Mouse (Mus musculus) monocyte, adult 5-6 weeks (primary cell): Measurements from ENCODE around the gene Cox14. TPM values are rescaled to one million over a fixed set of nuclear protein-coding genes. Genes with fewer than 3 reads are reported as not detected.
A peak's percentile ranks its signal among the peaks of the same experiment; 100 is the strongest.

Experiments used
- ATAC-seq: fragments of 153-309, 156-312 bp; replicated peaks from 2 replicates; pipeline ENCODE4 v1.8.0; 2017; ENCODE audit warnings: mild to moderate bottlenecking; ENCODE audit not compliant: low TSS enrichment, insufficient number of reproducible peaks, severe bottlenecking, poor library complexity, low FRiP score
- total RNA-seq: library from RNA; stranded (forward); fragments of 200-1000, 200-491, 200-594 nt; gene quantifications from 3 replicates; pipeline ENCODE4 v1.2.3, GENCODE M21; 2017

Cox14 gene
- total RNA-seq, 1 experiment from 2014 or later: 55.3 TPM

GRCm38 (mm10) chr15:99704041-99704681, 21.3 kb upstream of the Cox14 start:
- no peak for ATAC-seq

- ATAC-seq: no peak
Measured at GRCm38 (mm10) chr15:99704881-99705280, 20.5 kb upstream of the Cox14 start.

DNA sequence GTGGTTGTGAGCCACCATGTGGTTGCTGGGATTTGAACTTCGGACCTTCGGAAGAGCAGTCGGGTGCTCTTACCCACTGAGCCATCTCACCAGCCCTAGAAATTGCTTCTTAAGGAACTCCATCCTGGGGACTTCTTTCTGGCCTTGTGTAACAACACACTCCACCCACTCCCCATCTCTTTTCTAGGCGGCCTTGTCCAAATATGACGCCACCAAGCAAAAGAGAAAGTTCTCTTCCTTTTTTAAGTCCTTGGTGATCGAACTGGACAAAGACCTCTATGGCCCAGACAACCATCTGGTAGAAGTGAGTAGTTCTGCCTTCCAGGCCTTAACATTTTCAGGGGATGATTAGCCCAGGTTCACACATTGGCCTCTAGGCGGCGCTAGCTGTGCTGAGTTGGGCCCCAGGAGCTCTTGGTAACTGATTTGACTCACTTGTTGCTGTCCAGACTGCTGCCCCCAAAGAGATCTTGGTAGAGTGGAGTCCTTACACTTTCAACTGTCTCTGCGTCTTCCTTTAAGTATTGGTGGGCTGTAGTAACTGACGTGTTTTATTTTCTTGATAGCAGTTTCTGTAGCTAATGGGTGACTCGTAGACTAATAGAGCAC, 19.9 kb upstream of the Cox14 start, which contains the start of gene Gm17349:
Gene Gm17349 (minus strand): TSS at position 51 of the 609 bp plus-strand sequence.
- no peak; the same call in 1 of the 2 replicates for ATAC-seq

- no peak for ATAC-seq
Measured at GRCm38 (mm10) chr15:99708176-99708575, 17.2 kb upstream of the Cox14 start.

DNA sequence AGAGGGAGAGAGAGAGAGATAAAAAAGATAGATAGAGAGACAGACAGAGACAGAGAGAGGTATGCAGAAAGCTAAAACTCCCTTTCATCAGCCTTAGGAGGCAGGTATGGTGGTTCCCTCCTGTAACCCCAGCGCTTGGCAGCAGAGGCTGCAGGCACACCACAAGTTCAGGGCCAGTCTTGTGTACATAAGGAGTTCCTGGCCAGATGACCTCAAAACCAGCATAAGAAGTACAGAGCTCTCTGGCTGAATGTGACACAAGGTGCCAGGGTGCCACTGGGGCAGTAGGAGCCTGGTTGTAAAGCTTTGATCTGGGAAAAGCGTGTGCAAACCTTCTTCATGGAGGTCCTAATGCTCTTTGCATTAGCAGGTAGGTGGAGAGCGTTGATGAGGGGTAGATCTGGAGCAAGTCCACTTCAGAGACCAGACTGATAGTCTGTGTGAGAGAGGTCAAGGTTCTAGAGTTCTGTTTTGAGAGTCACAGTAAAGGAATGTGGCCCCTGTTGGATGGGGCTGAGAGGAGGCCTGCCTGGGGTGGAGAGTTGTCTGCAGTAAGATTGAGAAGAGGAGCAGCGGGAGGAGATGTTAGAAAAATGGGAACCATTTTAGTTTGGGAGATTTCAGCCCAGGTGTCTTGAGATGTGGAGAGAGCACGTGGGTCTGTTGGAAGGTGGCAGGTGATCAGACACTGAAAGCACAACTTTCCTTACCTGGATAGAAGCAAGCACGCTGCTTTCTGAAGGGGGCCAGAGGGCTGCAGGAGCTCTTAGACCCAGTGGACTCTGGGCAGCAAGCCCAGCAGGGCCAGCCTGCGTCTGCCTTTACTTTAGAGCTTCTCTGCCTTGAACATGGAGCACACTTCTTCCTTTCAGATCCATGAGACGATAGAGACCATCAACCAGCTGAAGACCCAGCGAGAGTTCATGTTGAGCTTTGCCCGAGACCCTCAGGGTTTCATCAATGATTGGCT, 14.9 kb upstream of the Cox14 start:
- no peak for ATAC-seq

GRCm38 (mm10) chr15:99711491-99711890, 13.9 kb upstream of the Cox14 start:
- no peak for ATAC-seq

DNA sequence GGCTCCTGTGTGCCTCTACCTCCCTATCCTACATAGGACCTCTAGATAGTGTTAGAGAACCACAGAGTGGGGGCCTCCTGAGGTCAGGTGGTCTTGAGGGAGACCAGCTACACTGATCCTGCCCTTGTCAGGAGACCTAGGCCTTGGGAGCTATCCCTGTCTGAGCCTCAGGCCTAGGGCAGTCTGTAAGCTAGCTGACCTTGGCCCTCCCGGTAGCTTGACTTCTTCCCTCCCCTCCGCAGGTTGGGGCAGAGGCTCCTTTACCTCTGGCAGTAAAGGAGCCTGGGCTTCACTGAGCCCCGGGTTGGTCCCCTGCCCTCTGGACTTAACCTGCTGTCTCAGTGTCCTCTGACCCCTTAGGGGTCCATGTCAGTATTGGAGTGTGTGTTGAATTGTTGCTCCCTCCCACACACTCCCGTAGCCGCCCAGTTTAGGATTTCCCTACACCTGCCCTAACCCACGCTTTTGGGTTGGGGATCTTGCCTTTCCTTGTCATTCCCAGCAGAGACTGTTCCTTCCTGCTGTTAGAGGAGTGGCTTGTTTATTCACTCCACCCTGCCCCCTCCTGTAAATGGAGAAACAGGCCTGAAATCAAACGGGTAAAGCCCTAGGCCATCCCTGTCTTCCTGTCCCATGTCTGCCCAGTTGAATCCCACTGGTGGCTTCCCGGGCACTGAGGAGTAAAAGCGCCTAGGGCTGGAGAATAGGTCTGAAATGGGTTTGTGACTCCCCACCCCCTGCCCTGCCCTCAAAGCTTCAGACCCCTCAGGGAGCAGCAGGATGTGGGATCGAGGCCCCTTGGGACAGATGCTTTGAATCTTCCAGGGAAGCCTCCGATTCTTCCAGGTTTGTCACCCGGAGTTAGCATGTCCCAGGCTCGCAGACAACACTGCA, 12.5 kb upstream of the Cox14 start:
- no peak for ATAC-seq

GRCm38 (mm10) chr15:99713569-99713968, 11.8 kb upstream of the Cox14 start:
- no peak for ATAC-seq

DNA sequence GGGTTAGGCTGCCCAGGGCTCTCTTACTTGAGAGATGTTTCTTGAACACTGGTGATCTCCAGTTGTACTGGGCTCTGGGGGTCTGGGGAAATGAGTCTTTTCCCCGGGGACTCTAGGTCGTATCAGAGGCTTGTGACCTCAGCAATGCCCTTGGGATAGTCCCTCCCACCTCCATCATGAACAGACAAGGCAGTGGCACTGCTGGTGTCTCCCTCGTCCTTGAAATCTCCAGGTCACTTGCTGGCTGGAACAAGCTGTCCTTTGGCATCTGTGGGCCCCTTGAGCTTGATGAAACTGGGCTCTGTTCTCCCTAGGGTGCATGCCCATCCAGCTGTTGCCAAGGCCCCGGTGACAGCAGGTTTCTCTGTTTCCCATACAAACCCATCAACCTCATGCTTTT, 11.2 kb upstream of the Cox14 start:
- ATAC-seq: no peak

DNA sequence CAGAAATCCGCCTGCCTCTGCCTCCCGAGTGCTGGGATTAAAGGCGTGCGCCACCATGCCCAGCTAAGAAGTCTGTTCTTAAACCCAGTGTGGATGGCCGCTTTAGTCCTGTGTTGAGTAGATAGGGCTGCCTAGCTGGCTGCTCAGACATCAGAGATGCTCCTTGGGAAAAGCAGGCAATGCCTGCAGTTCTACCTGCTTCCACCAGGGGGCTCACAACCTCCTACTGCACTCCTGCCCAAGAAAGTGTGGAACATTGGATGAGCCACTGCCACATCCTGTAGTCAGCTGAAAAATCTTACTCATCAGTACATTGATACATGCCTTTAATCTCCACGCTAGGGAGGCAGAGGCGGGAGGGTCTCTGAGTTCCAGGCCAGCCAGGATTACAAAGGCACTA, 10.6 kb upstream of the Cox14 start:
- peak; percentile 62; the same call in 1 of the 2 replicates for ATAC-seq

- no peak for ATAC-seq
Measured at GRCm38 (mm10) chr15:99715361-99715865, 10.0 kb upstream of the Cox14 start.

DNA sequence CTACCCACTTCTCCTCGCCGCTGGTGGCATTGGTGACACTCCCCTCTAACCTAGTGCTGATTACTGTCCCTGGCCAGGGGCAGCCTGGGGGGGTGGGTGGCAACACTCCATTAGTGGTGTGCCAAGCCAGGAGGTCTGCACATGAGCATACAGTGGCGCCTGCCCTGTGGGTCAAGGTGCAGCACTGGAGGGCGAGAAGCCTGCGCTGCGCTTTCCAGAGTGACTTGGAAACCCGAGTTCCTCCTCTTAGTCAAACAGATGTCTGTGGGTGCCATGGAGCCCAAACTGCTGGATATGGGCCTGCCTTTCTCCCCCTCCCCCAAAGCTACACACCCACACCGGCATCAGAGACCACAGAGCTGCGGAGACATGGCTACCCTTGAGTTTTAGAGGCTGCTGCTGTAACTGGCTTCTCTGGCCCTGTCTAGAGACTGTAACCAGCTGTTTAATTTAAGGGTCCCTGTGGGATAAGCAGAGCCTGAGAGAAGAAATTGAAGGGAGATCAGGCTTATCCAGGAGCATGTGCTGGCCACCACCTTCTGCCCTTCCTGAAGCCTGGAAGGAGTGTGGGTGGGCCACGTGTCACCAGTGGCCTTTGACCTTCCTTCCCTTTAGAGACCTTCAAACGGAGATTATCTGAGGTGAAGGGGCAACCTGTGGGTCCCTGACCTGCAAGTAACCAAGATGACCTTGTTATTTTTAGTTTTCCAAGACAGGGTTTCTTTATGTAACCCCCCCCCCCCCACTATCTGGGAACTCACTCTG, 9.3 kb upstream of the Cox14 start:
- ATAC-seq: no peak

DNA sequence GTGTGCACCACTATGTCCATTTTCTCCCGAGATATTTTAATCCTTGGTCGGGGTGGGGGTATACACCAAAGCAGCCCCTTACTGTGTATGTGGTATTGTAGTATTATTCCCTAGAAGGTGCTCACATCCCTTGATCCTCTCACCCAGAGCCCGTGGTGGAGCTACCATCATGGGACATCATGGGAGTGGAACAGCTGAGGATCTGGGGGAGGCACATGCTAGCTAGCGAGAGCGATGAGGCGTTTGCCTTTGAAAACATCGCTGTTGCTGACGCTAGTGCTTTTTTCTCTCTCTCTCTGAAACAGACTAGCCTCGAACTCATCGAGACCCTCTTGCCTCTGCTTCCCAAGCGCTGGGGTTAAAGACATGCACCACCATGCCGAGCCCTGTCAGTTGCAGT, 8.6 kb upstream of the Cox14 start:
- ATAC-seq: no peak

GRCm38 (mm10) chr15:99717386-99718334, 7.8 kb upstream of the Cox14 start, which contains the start of gene Gpd1:
Gpd1 (plus strand) TSS chr15:99717515.
- ATAC-seq: no peak

- no peak for ATAC-seq
Measured at GRCm38 (mm10) chr15:99718461-99719021, 6.9 kb upstream of the Cox14 start.

DNA sequence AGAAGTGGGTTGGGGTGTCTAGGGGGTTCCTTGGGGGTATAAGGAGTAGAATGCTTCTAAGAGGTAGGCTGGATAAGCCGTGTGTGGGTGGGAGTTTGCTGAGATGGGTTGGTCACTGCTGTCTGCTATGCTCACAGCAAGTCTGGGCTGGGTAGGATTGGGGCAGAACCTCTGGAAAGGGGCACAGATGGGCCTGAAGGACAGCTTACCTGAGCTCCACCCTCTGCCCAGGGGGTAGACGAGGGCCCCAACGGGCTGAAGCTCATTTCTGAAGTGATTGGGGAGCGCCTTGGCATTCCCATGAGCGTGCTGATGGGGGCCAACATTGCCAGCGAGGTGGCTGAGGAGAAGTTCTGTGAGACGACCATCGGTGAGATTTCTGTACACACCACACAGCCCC, 5.6 kb upstream of the Cox14 start:
- ATAC-seq: no peak
